Mouse (Mus musculus) T-helper 17 cell (primary cell): ENCODE measurements around the gene Klk1b16.
"Not testable (repeated sequence)": the region's sequence is repeated elsewhere in the genome, so short reads cannot be mapped to it uniquely, and the experiment has no call there.

Experiments
- in situ Hi-C, 2 experiments: fragments of 300-600 bp; cut with MboI, MseI; formaldehyde crosslinking; loops; 1 replicate in 1 of 2; 2 replicates in 1 of 2; pipeline ENCODE4 v1.15.1; 2025; ENCODE audit warnings: high pct_unique_total_duplicates in 2 of 2

Klk1b16 gene

GRCm38 (mm10) chr7:44136467-44136866, at the start of gene Klk1b16:
Klk1b16 (plus strand) TSS chr7:44136767.
- in situ Hi-C loops: no loop called here

- in situ Hi-C loops: no loop called here
Measured at GRCm38 (mm10) chr7:44096111-44096510, 40.5 kb upstream of the Klk1b16 start.

- in situ Hi-C loops: not testable (repeated sequence)
Measured at GRCm38 (mm10) chr7:44102028-44102427, 34.5 kb upstream of the Klk1b16 start, which contains the start of gene Klk1b21. Klk1b21 (plus strand) TSS chr7:44102328.

GRCm38 (mm10) chr7:44112373-44112772, 24.2 kb upstream of the Klk1b16 start, which contains the start of gene Klk1b22:
Klk1b22 (plus strand) TSS chr7:44112673.
- in situ Hi-C loops: no loop called here

- in situ Hi-C loops: no loop called here
Measured at GRCm38 (mm10) chr7:44123445-44123844, 13.1 kb upstream of the Klk1b16 start.

- in situ Hi-C loops: no loop called here
Measured at GRCm38 (mm10) chr7:44179299-44180045, 42.9 kb downstream of the Klk1b16 start.

GRCm38 (mm10) chr7:44186516-44186915, 49.9 kb downstream of the Klk1b16 start:
- in situ Hi-C loops: not testable (repeated sequence)

GRCm38 (mm10) chr7:44187936-44188335, 51.4 kb downstream of the Klk1b16 start, which contains the start of gene Klk1b24:
Klk1b24 (plus strand) TSS chr7:44188236.
- in situ Hi-C loops: not testable (repeated sequence)
